Mouse (Mus musculus): ENCODE data around the gene Neurl1b.

Gene Neurl1b

GRCm38 (mm10) chr17:26414523-26415354 is at the start of gene Neurl1b:
Gene Neurl1b (plus strand): TSS chr17:26414829.
- DNase-seq (ENCODE audit: low read depth) = no peak

GRCm38 (mm10) chr17:26366792-26367191 is 47.8 kb upstream of the Neurl1b start:
- no peak for DNase-seq (ENCODE audit: low read depth)

GRCm38 (mm10) chr17:26368336-26368992 is 46.2 kb upstream of the Neurl1b start:
- peak; percentile 98 for DNase-seq (ENCODE audit: low read depth)

DNA sequence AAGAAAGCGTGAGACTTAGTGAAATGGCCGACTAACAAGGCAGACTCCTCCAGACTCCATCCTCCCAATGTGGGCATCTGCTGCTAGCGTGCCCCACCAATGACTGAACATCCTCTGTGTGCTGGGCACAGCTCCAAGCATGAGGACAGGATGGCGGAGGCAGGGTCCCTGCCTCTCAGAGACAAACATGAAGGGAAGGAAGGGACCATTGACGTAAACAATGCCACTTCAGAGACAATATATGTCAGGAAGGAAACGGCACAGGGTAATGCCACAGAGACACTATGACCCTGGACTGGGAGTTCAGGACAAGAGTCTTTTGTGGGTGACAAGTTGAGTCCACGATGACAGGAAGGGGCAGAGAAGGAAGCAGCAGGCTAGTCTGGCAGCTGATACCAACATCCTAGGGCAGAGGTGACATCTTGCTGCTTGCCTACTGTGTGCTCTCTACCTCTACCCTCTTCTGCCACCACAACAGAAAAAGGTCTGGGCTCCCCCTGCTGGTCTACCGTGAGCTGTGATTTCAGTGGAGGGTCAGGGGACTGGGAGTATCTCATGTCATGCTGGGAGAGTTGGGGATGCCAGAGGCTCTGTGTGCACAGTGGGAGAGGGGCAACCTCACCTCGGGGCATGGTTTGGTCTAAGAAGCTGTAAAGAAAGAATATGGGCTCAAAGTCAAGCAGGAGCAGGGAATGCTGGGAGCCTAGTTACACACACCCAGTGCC is 43.9 kb upstream of the Neurl1b start:
- DNase-seq (ENCODE audit: low read depth) = peak; percentile 72

DNA sequence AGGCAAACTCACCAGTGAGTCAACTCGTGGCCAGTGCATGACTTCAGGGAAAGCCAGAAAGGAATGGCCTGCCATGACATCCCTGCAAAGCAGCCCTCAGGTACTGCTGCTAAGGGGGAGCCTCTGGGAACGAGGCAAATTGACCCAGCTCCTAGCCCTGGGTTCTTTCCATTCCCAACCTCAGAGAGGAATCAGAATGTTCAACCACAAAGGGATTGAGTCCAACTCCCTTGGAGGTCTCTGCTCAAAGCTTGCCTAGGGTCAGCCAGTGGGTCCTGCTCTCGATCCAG is 43.4 kb upstream of the Neurl1b start:
- DNase-seq (ENCODE audit: low read depth) = no peak

GRCm38 (mm10) chr17:26373211-26373610 is 41.4 kb upstream of the Neurl1b start:
- no peak for DNase-seq (ENCODE audit: low read depth)

DNA sequence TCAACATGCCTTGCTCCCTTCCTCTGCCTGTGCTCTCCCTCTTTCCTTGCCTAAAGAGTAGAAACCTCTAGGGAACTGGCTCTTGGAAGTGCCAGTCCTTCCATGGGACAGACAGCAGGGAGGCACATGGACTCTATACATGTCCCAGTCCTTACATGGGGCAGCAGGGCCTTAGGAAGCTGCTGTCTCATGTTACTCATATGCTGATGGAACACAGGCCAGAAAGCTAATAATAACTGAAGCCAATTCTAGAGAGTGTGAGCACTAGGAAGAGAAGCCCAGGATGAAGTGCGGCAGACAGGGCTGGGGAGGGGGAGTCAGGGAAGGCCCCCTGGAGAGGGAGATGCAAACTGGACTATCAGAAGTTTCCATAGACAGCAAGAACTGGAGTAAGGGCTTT is 38.2 kb upstream of the Neurl1b start:
- DNase-seq (ENCODE audit: low read depth) = no peak

DNA sequence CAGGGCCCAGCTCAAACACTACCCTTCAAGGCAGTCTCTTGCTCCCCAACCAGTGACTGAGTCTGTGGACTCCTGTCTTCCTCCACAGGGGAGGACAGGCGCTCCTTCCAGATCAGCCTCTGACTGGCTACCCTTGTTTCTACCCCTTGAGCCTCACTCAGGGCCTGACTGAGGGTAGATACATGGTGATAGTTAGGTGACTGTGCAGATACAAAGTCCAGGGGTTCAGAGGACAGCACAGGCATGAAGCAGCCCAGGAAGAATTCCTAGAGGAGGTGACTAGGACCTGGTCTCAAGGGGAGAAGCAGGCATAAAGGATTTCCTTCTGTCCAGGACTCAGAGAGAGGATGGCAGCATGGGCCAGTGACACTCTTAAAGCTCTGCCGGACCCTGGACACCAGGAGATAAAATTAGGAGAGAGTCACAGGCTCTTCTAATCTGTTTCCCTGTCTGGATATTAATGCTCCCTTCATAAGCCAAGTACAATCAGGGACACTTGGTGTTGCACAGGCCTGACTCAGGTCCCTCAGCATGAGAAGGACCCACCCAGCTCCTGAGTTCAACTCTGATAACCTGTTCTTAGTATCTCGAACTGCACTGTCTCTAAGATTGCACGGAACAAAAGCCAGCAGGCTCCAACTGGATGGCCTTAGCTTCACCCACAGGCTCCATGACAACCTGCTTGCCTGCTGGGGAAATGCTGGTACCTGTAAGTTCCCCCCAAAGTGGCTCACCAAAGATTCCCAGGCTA is 37.5 kb upstream of the Neurl1b start:
- no peak for DNase-seq (ENCODE audit: low read depth)

DNA sequence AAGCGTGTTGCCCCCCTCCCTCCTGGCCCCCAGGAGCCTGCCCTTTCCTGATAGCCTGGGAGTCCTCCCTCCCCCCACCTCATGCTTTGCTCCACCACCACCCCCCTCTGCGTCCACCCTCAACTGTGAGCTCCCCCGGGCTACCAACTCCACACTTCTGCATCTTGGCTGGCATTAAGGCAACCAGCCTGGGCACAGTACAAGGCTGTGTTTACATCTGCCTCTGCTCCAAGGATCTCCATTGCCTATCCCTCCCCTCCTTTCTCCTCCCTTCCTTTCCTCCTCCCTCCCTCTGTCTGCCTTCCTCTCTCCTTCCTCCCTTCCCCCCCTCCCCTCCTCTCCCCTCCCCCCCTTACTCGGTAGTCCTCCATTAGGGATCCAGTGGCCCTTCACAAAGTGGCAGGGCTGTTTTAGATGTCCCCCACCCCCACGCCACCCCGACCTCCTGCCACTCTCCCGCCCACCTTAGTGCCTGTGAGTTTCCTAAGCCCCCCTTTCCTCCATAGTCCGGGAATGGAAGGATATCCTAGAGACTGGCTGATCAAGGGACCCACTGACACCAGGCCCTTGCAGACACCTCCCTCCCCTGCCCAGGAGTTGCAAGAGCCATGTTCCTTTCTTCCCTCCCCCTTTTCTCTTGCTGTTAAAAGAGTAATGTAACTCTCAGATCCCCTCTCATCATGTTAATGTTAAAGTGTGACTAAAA is 34.2 kb upstream of the Neurl1b start:
- DNase-seq (ENCODE audit: low read depth) = no peak

GRCm38 (mm10) chr17:26380986-26381446 is 33.6 kb upstream of the Neurl1b start:
- DNase-seq (ENCODE audit: low read depth) = peak; percentile 41

GRCm38 (mm10) chr17:26381613-26382012 is 33.0 kb upstream of the Neurl1b start:
- DNase-seq (ENCODE audit: low read depth) = no peak

GRCm38 (mm10) chr17:26382176-26382575 is 32.5 kb upstream of the Neurl1b start:
- DNase-seq (ENCODE audit: low read depth) = no peak

DNA sequence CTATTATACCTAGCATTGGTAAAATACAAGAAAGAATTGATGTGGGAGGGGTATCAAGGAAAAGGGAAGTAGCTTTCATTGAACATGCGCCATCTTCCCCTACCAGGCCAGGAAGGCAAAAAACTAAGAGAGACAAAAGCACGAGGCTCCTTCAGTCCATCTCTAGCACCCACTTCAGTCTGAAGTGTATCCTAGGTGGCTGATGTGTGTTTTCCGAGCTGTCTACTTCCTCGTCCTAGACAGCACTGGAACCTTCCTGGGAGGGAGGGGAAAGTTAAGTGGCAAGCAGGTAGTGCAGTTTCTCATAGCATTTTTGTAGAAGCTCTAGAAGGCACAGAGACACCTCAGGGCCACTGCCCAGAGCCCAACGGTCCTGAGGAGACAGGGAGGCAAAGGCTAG is 31.9 kb upstream of the Neurl1b start:
- no peak for DNase-seq (ENCODE audit: low read depth)

GRCm38 (mm10) chr17:26384111-26384510 is 30.5 kb upstream of the Neurl1b start:
- no peak for DNase-seq (ENCODE audit: low read depth)

DNA sequence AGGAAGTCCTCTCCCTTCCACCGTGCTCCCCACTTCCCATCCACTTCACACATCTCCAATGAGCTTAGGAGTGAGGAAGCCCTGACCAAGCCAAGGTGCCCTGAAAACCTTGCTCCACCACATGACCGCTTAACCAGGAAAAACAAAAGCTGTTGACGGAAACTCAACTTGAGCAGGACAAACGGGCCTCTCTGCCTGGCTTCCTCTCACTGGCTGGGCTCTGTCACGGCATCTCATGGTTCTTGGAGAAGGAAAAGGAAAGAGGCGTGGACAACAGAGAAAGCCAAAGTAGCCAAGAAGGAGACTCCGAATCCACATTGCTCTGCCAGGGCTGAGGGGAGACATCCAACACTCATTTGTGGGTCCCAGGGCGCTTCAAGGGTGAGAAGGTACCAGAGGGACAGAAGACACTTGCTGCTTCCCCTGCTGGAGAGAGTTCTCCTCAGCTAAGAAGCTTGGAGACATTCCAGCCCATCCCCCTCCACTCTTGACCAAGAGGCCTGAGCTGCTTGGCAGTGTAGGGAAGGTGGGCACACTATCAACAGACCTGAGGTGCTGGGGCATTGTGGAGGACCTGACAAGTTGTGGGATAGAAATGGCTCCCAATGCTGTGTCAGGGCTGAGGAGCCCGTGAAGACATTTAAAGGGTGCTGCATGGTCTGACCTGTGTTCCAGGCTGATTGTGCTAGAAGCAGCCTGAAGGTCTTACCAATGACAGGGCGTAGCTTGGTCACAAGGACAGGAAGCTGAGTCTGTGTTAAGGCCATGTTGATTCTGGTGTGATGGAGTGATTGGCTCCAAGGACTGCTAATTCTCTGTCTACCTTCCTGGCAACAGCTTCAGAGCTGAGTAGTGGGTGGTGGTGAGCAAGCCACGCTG is 29.1 kb upstream of the Neurl1b start:
- DNase-seq (ENCODE audit: low read depth) = no peak

DNA sequence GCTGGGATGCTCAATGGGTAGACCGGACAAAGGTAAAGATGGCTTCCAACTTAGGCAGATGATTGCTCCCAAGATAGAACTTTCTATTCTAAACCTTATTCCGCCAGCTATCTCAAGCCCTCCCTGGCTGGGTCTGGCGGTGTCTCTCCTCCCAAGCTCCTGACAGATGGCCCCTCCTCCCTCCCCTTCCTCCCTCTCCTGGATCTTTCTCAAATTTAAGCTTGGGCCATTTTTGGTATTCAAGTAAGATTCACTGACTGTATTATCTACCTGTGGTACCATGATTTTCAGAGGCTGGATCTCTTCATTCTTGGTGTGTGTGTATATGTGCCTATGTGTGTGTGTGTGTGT is 28.5 kb upstream of the Neurl1b start:
- no peak for DNase-seq (ENCODE audit: low read depth)

- no peak for DNase-seq (ENCODE audit: low read depth)
These were observed 26.5 kb upstream of the Neurl1b start for GRCm38 (mm10) chr17:26388106-26388505.

- no peak for DNase-seq (ENCODE audit: low read depth)
These were observed 25.4 kb upstream of the Neurl1b start for GRCm38 (mm10) chr17:26389241-26389640.

GRCm38 (mm10) chr17:26390666-26391065 is 24.0 kb upstream of the Neurl1b start:
- DNase-seq (ENCODE audit: low read depth) = no peak

GRCm38 (mm10) chr17:26392355-26392754 is 22.3 kb upstream of the Neurl1b start:
- no peak for DNase-seq (ENCODE audit: low read depth)

GRCm38 (mm10) chr17:26396765-26397164 is 17.9 kb upstream of the Neurl1b start:
- no peak for DNase-seq (ENCODE audit: low read depth)
